Mouse (Mus musculus) liver, embryonic 14.5 days (tissue): Measurements from ENCODE around the gene Ppp2r5e.

Source experiments
- CTCF ChIP-seq: IDR thresholded peaks from 2 replicates; pipeline ENCODE4 v1.5.1; 2016; ENCODE audit warnings: antibody characterized with exemption, low read depth, control low read depth
- EP300 ChIP-seq: IDR thresholded peaks from 2 replicates; pipeline ENCODE4 v1.6.1; 2016; ENCODE audit warnings: antibody characterized with exemption, low read depth

DNA sequence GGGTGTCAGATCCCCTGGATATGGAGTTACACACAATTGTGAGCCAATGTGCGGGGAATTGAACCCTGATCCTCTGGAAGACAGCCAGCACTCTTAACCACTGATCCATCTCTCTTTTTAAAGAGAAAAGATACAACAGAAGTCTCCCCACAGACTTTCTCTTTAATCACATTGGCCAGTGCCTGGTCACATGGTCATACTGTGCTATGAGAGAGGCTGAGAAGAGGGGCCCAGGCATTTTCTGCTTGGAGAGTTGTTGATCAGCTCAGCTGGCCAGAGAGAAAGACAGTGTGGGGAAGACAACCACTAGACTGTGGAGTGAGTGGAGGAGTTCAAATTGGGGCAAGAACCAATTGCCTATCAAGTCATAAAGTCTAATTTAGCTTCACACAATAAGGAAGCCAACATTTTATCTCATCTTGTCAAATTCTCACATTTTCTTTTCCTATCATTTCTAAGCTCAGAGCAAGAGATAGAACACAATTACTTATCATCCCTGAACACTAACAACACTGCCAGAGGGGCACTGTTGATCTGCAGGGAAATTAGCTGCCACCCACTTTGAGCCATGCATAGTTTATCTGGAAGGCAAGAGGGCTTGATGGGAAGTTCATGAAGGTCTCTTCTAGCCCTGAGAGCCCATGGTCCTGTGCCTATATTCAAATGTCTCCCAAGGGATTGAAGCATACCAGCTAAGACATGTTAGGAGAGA, 166.2 kb downstream of the Ppp2r5e start:
- TF ChIP-seq CTCF (no peak), EP300 (no peak)
